Mouse (Mus musculus) embryonic fibroblast, embryonic 13.5 days (primary cell): ENCODE data around the gene Med13. TPM values are rescaled to one million over a fixed set of nuclear protein-coding genes. Genes with fewer than 3 reads are reported as not detected.
A peak's percentile ranks its signal among the peaks of the same experiment; 100 is the strongest.

Experiments
- H3K27ac ChIP-seq: 2 replicates; pipeline ENCODE4 v1.5.1; 2012; ENCODE audit warnings: low read length, control low read depth, inconsistent platforms; ENCODE audit not compliant: insufficient read depth
- H3K4me1 ChIP-seq: 2 replicates; pipeline ENCODE4 v1.6.1; 2011; ENCODE audit warnings: low read length; ENCODE audit not compliant: control insufficient read depth, insufficient read depth
- H3K4me3 ChIP-seq: 2 replicates; pipeline ENCODE4 v1.5.1; 2011; ENCODE audit warnings: mild to moderate bottlenecking, control low read depth, low read length; ENCODE audit not compliant: insufficient read depth
- CTCF ChIP-seq: IDR thresholded peaks from 2 replicates; pipeline ENCODE4 v1.5.1; 2011; ENCODE audit warnings: mild to moderate bottlenecking, control low read depth, low read length, moderate library complexity, borderline replicate concordance; ENCODE audit not compliant: insufficient read depth
- POLR2A ChIP-seq: IDR thresholded peaks from 2 replicates; pipeline ENCODE4 v1.6.1; 2011; ENCODE audit warnings: low read depth, mild to moderate bottlenecking, control low read depth, low read length, moderate library complexity
- polyA plus RNA-seq: library from polyadenylated mRNA; stranded (reverse); fragments of >200 nt; gene quantifications from 2 replicates; pipeline ENCODE4 v1.2.4, GENCODE M21; 2011; ENCODE audit warnings: low read depth; ENCODE audit not compliant: missing spikeins, insufficient read length

Gene Med13
- 40.8 and 57.0 TPM in 2 replicates for polyA plus RNA-seq

DNA sequence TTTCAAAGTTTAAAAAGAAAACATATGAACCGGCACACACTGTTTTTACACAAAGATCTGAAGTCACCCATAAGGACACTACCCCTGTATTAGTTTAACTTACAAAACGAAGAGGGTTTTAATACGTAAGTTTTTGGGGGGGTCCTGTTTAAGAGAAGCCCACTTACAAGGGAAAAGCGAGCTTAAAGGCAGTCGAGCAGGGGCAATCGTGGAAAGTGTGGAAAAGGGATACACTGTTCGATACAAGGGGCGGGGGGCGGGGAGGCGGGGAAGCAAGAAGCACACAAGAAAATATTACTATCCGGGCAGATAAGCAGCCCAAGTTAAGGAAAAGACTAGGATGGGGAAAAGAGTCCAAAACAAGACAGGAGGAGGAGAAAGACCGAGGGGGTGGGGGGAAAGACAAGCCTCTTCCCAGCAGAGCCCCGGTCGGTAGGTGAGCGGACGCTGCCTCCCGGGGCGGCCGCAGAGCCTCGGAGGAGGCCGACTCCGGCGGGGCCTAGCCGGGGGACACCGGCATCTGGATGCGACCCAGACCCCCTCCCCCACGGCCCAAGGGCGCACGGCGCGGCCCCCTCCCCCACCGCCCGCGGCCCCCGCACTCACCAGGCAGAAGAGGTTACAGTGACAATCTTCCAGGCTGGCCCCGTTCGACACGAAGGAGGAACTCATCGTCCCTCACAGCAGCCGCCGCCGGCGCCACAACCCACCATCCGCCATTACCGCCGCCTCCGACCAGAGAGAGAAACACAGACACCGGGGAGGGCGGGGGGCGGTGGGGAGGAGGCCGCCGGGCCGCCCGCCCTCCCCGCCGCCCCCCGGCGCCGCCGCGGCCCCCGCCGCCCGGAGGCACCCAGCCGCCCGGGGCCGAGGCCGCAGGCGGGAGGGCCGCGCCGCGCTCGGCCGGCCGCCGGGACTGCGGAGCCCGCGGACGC, at the start of gene Med13:
Gene Med13, minus strand, starts transcription at position 749 of the 935 bp plus-strand sequence.
- peaks cover 4% of the 10 kb centered on the region for H3K4me1 ChIP-seq
- TF ChIP-seq POLR2A (peak; percentile 22; the same call in 1 of the 2 replicates), CTCF (no peak)
- H3K27ac ChIP-seq, result peak within 1 kb of the TSS; percentile 94
- H3K4me3 ChIP-seq, result peak within 1 kb of the TSS; percentile 72

DNA sequence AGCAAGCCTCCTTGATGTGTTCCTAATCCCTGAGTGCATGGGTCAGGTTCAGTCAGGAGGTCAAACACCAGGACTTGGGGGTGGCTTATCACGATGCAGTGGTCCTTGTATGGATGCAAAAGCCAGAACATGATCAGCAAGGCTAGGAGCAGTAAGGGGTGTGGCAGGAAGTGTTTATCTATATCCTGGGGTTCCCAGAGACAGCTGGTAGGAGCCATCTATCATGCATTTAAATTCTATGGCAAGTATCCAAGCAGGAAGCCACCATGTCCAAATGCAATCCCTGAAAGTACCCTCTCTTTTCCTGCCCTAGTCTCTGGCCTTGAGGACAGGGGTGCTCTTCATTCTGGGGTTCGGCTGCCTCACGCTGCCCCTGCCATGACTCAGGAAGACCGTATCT, 47.2 kb upstream of the Med13 start:
- no peak for TF ChIP-seq CTCF
- TF ChIP-seq POLR2A, result no peak
- no peak overlapping the region for H3K4me3 ChIP-seq
- H3K27ac ChIP-seq, result no peak overlapping the region
- no peaks in the 10 kb centered on the region for H3K4me1 ChIP-seq

DNA sequence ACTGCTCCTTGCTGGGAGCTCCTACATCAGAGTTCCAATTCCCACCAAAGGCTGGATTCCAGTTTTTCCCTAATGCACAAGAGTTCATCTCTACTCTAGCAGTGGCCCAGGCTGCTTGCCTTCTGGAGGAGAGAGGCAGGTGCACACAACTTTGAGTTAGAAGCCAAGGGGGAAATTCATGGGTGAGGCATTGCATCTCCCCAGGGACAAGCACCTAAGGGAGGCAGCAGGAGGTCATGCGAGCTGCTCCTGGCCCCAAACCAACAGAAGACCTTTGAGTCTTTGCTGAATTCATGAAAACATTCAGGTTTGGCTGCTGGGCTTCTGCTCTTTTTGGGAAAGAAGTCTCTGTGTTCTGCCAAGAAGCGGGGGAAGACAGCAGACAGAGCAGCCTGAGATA, 46.4 kb upstream of the Med13 start:
- TF ChIP-seq CTCF (no peak), POLR2A (no peak)
- H3K27ac ChIP-seq, result no peak overlapping the region
- H3K4me3 ChIP-seq, result no peak overlapping the region
- no peaks in the 10 kb centered on the region for H3K4me1 ChIP-seq

DNA sequence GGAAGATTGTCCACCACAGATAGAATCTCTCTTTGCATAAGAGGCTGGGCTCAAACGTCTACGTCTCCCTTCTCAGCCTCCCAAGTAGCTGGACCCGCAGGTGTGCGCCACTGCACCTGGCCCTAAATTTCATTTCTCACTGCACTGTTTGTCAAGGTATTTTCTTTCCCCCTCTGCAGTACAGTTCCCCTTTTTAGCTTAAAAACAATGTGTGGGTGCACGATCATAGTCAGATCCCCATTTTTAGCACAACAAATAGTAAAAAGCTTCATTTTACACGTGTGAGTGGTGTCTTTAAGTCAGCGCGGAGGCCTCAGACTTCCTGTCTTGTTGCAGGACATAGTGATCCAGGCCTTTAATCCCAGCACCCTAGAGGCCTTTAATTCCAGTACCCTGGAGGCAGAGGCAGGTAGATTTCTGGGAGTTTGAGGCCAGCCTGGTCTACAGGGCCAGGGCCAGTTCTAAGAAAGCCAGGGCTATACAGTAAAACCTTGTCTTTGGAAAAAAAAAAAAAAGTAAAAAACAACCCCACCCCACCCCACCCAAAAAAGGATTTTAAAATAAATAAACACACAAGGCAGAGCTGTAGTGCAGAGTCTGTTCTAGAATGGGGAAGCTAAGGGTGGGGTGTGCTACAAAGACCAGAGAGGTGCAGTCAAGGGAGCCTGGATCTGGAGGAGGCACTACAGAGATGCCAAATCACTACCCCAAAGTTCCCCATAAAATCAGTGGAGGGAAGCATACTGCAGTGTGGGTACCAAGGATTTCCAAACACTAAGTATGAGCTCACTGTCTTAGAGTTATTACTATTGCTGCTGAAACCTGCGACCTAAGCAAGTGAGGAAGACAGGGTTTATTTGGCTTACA, 42.1 kb upstream of the Med13 start:
- Histone ChIP-seq H3K4me3 (no peak overlapping the region), H3K4me1 (peaks cover 4% of the 10 kb centered on the region; the same call in 1 of the 2 replicates), H3K27ac (no peak overlapping the region)
- TF ChIP-seq CTCF (no peak), POLR2A (no peak)

DNA sequence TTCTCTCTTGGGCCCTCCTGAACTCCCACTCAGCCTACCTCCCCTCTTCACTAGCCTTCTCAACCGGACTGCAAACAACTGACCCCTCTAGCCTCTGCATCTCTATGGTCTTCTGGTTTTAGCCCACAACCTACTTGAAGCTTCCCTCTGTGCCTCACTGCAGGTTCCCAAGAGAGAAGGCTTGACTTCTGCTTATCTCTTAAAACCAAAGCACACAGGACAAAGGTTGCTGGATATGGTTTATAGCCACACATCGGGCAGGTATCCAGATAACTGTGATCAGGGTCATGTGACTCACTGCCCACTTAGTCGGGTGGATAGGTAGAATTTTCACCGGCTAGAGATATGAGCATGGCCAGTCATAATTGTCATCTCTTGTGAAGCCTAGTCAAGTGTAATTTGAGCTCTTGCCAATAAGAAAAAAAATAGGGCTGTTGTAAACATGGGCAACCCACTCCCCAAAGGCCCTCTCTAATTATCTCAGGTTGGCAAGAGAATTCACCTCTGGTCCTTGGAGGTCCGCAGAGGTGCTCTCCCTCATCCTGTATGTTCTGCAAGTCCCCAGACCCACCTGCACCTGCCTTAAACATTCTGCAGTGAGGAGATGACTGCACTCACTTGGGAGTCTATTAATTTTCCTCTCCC, 39.7 kb upstream of the Med13 start:
- Histone ChIP-seq H3K4me3 (no peak overlapping the region), H3K27ac (no peak overlapping the region), H3K4me1 (peaks cover 4% of the 10 kb centered on the region; the same call in 1 of the 2 replicates)
- no peak for TF ChIP-seq CTCF
- no peak for TF ChIP-seq POLR2A

DNA sequence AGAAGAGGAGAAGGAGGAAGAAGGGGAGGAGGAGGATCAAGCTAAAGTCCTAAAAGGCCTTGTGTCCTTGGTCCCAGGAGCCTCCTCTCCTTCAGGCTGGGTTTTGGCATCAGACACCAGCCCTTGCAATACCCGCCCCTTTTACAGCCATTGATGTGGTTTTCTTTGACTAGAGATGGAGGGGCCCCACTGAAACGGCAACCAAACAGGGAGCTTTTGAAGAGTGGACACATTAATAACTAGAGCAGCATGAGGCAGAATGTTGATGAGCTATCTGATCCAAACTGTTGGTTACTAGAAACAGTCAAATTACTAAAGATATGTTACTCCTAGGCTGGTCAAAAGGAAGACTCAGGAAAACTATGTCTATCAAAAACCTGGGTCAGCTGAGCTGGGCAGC, 39.1 kb upstream of the Med13 start:
- Histone ChIP-seq H3K4me1 (peaks cover 4% of the 10 kb centered on the region; the same call in 1 of the 2 replicates), H3K4me3 (no peak overlapping the region), H3K27ac (no peak overlapping the region)
- no peak for TF ChIP-seq CTCF
- TF ChIP-seq POLR2A, result no peak

DNA sequence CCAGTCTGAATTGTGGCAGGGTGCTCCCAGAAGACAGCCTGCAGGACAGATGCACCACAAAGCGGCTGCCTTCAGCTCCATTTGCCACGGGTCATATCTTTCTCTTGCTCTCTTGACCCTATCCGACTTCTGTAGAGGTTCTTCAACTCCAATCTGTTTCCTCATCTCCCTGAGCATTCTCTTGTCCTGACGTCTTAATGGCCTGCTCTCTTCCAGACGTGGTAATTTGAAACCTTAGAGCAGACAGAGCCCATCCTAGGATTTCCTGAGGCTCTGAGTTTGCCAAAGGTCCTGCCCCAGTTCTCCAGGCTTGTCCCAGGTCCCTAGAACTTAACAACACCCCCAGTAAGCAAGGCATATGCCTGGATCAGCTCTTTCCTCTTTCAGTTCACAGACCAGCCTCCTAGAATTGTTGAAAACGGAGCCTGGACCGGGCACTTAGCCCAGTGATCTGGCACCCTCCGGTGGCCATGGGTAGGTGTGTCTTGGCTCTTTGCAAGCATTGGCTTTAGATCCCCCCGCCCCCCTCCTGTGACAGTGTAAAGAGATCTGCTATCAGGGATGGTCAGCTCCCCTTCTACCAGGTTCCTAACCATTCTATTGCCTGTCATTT, 38.2 kb upstream of the Med13 start:
- H3K27ac ChIP-seq, result no peak overlapping the region
- H3K4me1 ChIP-seq, result peaks cover 4% of the 10 kb centered on the region; the same call in 1 of the 2 replicates
- no peak overlapping the region for H3K4me3 ChIP-seq
- no peak for TF ChIP-seq POLR2A
- peak; percentile 34; the same call in 1 of the 2 replicates for TF ChIP-seq CTCF

DNA sequence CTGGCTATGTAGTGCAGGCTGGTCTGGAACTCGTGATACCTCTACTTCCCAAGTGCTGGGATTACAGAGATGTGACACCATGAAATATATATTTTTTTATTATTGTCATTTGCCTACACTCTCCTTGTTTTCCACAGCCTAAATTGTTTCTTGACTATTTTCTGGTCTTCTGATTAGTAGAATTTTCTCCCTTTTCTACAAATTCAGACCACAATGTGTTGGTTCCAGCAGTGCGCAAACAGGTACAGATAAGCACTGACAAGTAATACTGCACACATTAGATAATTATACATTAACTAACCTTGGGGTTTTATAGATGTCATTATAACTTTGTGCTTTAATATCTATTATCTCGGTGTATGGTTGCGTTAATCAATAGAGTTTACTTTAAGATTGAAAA, 37.7 kb upstream of the Med13 start:
- TF ChIP-seq CTCF (no peak), POLR2A (no peak)
- peaks cover 4% of the 10 kb centered on the region; the same call in 1 of the 2 replicates for H3K4me1 ChIP-seq
- no peak overlapping the region for H3K4me3 ChIP-seq
- H3K27ac ChIP-seq, result no peak overlapping the region

DNA sequence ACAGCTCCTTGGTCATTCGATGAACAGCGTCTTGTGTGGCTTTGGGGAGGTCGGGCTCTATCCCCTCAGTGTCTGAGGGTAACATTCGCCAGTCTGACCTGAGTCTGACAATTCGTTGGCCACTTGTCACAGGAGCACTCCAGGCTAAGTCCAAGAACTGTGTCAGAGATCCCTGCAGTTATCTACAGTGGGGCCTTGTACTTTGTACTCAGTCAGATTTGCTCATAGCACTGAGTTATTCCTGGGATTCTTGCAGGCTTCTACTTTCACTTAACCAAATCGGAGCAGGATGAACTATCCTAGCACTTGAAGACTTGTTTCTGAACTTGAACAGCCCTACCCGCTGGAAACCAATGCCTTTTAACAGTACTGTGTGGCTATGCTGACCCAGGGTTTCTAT, 34.3 kb upstream of the Med13 start:
- Histone ChIP-seq H3K4me1 (peaks cover 12% of the 10 kb centered on the region), H3K4me3 (no peak overlapping the region), H3K27ac (no peak overlapping the region)
- TF ChIP-seq CTCF, result no peak
- TF ChIP-seq POLR2A, result no peak
